Mouse (Mus musculus): ENCODE results near the gene Vmn2r108.
"Not testable (repeated sequence)": the region's sequence is repeated elsewhere in the genome, so short reads cannot be mapped to it uniquely, and the experiment has no call there.

Vmn2r108 gene

DNA sequence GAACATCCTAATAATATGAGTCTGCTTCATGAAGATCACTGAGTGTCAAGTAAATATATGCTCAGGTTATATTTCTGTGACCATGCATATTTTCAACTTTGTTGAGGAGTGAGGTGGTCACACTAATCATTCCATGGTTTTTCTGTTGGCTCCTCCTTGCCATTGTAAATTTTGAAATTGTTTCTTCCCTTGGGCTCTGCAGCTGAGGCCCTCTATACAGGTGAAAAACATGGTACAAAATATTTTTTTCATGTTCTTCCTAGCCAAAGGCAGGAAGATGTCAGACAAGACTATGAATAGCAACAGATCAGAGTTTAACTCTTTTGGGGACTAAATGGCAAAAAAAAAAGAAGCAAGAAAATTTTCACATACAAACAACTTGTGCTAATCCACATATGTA, at the start of gene Vmn2r108:
TSS of gene Vmn2r108 (minus strand) at position 101 of the 400 bp plus-strand sequence.
- DNase-seq (ENCODE audit: low spot score) = no peak

DNA sequence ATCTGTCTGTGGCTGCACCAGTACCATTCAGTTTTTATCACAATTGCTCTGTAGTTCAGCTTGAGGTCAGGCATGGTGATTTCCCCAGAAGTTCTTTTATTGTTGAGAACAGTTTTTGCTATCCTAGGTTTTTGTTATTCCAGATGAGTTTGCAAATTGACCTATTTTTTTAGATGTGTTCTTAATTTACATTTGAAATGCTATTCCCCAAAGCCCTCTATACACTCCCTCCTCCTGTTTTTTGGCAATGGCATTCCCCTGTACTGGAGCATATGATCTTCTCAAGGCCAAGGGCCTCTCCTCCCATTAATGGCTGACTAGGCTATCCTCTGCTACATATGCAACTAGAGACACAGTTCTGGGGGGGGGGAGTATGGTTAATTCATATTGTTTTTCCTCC, 27.1 kb upstream of the Vmn2r108 start:
- not testable (repeated sequence) for DNase-seq (ENCODE audit: low spot score)

DNA sequence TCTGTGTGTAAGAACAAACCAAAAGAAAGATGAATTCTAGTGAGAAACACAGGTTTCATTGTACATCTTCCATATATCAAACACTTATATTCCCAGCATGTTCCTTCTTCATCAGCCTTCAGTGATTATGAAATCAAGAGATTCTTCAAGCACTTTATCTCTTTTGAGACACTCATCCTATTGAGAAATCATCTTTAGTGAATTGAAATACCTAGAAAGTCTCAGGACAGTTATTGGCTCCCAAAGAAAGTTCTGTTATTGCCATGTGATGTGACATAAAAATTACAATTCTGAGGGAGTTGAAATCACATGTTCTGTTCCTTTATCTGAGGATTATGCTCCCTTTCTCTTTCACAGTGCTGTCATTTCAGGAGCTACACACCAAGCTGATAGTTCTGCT, 16.7 kb upstream of the Vmn2r108 start, which contains the start of gene Vmn1r225:
TSS of gene Vmn1r225 (plus strand) at position 301 of the 400 bp plus-strand sequence.
- no peak for DNase-seq (ENCODE audit: low spot score)

DNA sequence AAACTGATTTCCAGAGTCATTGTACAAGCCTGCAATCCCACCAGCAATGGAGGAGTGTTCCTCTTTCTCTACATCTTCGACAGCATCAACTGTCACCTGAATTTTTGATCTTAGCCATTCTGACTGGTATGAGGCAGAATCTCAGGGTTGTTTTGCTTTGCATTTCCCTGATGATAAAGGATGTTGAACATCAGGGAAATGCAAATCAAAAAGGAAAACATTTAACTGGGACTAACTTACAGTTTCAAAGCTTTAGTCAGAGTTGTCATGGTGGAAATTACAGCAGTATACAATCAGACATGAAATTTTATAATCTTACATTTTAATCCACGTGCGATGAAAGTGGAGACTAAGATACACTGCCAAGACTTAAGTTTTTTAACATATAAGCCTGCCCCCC, 7.8 kb downstream of the Vmn2r108 start:
- no peak for DNase-seq (ENCODE audit: low spot score)

DNA sequence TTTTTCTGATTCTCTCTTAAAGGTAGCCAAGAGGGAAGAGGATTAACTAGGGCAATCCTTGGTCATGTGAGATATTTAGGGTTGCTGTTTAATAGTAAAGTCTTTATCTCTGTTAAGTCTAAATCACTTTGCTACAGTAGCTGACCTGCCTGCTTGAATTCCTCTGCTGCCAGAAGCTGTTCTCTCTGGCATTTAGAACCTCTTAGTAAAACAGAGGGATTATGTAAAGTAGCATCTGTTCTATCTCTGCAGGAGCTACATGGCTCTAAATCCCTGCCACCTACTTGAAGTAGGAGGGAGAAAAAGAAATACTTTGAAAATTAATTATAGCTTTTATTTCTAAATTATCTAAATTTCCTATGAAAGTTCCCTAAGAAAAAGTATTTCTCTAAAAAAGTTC, 41.9 kb downstream of the Vmn2r108 start:
- DNase-seq (ENCODE audit: low spot score) = no peak

DNA sequence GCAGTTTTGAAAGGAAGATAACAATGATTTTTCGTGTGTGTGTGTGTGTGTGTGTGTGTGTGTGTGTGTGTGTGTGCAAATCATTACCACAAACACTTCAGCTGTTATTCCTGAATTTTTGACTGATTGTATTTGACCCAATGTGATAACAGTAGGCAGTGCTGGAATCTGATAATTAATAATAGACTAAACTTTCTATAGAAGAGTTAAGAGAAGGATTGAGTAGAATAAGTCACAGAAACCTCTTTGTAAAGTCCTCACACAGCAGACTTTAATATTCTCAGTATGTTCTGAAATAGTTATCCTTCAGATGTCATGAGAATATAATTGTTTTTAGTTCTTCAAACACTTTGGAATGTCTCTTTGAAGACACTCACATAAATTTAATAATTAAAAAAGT, 67.3 kb downstream of the Vmn2r108 start, which contains the start of gene Vmn1r224:
TSS of gene Vmn1r224 (plus strand) at position 301 of the 400 bp plus-strand sequence.
- DNase-seq (ENCODE audit: low spot score) = no peak

Measured in urinary bladder, postnatal 10 days (tissue).